Mouse (Mus musculus) right cerebral cortex, postnatal 4 days (tissue): Measurements from ENCODE around the gene Sh2b1.
"Not testable (repeated sequence)": the region's sequence is repeated elsewhere in the genome, so short reads cannot be mapped to it uniquely, and the experiment has no call there.

Source experiments
- DNase-seq: peaks from one replicate; pipeline ENCODE4 v3.0.0-alpha.2; 2022

The Sh2b1 gene

DNA sequence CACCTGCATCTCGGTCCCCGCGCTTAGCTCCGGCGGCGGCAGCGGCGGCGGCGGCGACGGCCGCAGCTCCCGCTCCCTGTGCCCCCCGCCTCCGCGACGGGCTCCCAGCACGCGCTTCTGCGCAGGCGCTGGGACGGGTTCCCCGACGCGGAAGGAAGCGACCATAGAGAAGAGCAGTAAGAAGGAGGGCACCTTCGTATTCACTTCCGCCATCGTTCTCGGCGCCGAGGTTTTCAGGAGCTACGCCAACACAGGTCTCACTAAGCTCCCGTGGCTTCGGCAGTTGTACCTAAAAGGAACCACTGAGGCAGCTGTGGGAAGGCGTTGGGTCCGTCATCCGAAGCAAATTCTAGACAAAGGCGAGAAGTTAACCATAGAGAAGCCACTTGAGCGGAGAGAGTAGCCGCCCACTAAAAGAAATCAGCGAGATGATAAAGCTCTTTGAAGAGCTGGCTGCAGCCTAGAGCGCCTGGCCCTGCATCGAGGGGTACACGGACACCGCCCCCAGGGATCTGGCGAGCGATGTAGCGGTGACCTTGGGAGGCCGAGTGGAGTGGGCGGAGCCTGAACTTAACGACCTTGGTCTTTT is at the start of gene Sh2b1:
Gene Sh2b1, minus strand, starts transcription at position 432 of the 589 bp plus-strand sequence.
- DNase-seq, result peak; percentile 86

DNA sequence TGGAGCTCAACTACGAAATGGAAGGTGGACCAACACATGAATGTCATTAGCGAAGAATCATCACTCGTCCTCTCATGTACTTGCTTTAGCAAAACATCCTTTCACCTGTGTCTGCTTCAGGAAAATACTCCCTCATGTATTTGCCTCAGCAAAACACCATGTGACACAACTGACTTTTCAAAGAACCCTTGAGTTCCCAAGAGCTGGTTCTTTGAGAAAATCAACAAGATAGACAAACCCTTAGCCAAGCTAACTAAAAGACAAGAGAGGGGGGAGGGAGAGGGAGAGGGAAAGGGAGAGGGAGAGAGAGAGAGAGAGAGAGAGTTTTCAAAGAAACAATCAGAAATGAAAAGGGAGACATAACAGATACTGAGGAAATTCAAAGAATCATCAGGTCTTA is 48.1 kb upstream of the Sh2b1 start:
- no peak for DNase-seq

DNA sequence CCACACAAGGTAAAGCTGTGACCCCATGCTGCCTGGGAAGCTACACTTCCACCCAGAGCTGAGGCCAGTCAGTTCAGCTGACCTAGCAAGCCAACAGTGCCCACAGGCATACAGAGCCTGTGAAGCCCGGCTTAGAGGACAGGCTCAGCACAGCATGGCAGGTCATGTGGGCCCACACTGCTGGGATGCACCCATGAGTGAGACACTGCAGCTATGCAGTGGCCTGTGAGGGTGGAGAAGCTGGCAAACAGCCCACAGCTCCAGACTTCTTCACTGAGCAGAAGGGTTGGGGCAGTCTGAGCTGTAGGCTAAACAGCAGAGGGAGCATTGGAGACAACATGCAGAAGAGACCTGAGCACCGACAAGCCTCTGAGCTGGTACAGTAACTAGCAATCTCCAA is 44.3 kb upstream of the Sh2b1 start:
- peak; percentile 18 for DNase-seq

DNA sequence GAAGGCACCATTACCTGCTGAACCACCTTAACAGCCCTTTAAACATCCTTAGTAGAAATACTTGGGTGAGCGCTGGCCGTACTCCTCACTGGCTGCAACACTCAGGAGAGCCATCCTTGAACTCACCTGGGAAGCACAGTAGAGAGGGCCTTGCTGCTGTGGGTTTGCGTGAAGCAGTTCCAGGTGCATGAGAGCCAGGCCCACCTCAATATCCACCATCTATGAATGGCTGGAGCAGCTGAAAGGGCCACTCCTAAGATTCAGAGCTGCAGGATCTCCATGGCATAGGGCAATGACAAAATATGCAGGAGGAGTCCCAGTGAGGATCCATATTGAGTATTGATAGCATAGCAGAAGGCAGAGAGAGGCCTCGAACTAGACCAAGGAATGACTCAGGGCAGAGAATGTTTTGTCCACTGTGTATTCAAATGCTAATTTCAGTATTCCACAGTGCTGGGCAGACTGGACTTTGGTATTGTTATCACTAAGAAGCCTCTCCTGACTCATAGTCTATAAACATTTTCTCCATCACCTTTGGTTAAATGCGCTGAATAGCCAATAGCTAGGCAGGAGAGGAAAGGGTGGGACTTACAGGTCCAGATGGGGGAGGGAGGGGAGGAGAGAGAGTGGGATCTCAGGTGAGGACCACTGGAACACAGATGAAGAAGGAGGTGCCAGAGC is 43.2 kb upstream of the Sh2b1 start:
- DNase-seq, result no peak

DNA sequence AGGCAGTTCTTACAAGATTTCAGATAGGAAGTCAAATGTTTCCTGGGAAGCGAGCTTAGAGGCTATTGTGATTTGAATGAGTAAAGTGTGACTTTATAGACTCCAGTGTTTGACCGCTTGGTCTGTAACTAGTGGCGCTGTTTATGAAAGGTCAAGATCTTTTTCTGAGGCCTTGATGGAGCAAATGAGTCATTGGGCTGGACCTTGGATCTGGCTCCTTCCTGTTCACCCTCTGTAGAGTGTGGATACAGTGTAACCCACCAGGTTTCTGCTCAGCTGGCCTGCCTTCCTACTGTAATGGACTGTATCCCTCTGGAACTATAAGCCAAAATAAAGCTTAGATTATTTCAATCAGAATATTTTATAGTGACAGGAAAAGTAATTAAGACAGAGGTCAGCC is 36.1 kb upstream of the Sh2b1 start:
- no peak for DNase-seq

DNA sequence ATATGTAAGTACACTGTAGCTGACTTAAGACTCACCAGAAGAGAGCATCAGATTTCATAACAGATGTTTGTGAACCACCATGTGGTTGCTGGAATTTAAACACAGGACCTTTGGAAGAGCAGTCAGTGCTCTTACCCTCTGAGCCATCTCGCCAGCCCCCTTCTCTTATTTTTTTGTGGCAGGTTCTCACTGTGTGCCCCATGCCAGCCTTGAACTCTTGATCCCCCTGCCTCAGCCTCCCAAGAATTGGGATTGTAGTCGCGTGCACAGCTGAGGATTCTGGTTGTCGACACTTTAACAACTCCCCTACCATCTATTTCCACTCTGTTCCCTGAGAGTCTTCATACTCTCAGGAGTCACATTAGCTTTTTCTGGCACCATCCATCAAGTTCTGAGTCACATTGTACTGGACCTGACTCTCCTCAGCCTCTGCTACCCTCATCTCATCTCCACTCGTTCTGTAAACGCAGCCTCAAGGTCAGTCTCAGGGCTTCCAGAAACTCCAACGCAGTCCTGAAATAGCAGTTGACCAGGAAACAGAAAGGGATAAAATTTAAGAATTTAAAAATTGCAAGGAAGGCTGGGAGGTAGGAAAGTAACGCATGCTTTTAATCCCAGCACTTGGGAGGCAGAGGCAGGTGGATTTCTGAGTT is 32.0 kb upstream of the Sh2b1 start:
- DNase-seq, result no peak

DNA sequence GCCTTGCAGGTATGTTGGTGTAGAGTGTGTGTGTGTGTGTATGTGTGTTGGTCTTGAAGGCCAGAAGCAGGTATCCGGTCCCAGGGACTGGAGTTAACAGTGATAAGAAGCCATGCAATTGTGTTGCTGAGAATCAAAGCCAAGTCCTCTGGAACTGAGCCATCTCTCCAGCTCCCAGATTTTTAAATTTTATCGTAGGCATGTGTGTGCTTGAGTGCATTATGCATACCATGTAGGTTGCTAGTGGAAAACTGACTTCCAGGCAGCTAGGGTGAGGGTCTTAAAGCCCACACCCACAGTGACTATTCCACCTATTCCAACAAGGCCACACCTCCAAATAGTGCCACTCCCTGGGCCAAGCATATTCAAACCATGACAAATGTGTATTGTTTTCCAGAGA is 29.7 kb upstream of the Sh2b1 start:
- DNase-seq, result no peak

DNA sequence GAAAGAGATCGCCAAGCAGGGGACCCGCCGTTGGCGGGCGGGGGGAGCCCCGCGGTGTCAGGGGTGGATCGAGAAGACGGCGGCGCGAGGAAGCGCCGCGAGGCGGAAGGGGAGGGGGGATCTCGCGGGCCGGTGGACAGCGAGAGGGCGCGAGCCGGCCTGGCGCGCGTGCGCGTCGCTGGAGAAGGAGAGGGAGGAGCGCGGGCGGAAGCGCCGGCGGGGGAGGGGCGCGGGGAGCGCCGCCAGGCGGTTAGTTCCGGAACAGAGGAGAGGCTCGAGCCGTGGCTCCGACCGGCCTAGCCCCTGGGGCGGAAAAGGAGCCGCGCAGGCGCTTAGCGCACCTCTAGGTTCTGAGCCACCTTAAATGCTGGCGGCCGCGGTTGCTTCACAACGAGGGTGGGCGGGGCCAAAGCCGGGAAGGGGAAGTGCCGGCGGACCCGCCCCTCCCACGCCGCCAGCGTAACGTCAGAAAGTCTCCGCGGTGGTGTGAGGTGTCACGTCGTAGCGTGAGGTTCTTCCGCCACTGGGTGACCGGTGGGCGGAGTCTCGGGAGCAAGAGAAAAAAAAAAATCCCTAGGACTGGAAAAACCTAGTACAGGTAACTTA is 28.2 kb upstream of the Sh2b1 start, which contains the start of gene Atxn2l:
Gene Atxn2l, minus strand, starts transcription at position 165 of the 606 bp plus-strand sequence.
- DNase-seq, result peak; percentile 99

DNA sequence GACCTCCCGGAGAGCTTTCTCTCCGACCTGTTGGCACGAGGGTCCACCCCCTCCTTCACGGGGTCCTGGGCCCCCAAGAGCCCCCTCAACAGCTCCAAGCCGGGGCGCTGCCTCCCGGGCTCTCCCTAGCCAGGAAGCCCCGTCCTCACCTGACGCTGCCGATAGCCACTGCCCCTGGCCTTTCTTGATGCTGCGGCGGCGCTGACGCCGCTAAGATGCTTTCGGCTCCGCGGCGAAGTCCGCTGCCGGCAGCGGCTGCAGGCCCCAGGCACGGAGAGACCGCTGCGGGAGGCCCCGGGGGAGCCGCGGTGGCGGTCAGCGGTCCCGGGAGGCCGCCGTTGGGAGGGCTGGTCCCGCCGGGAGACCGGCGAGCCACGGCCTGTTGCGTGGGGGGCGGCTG is 27.5 kb upstream of the Sh2b1 start:
- no peak for DNase-seq

DNA sequence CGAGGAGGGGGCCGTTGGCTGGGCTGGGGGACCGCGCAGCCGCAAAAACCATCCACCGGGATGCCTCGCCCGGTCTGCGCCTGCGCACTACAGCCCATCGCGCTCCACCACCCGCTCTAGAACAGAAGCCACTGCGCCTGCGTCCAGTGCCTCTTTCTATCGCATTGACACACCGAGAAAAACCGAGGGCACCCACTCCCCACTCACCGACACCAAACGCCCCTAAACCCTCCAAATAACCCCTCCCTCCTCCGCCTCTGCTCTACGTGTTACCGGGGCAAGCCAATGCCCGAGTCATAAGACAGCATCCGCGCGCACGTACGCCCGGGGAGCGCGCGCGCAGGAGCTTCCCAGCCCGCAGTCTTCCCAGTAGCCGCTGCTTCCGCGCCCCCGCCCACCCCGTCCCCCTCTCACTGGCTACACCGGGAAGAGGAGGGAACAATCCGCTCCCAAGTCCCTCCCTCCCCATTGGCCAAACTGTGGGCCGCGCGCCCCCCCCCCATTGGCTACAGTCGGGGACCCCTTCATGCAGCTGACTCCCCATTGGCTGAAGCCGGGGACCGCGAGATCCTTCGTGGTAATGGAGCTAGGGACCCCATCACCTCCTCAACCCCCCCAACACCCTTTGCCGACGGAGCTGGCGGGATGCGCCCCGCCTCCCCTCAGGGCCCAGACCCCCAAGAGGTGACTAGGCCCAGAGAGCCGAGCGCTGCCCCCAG is 27.0 kb upstream of the Sh2b1 start:
- DNase-seq, result peak; percentile 96

DNA sequence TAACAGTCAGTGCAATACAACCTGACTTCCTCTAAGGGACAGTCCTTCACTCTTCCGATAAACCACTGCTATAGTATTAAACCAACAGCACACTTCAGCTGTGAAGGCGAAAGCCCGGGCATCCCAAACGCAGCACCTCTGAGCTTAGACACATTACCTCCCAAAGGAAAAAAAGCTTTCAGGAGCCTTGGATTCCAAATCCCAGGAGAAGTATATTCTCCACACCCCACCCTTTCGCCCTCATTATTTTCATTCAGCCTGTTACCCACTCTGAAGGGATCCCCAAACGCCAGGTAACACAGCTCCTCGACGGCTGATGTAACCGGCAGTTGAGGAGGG is 26.4 kb upstream of the Sh2b1 start:
- no peak for DNase-seq

DNA sequence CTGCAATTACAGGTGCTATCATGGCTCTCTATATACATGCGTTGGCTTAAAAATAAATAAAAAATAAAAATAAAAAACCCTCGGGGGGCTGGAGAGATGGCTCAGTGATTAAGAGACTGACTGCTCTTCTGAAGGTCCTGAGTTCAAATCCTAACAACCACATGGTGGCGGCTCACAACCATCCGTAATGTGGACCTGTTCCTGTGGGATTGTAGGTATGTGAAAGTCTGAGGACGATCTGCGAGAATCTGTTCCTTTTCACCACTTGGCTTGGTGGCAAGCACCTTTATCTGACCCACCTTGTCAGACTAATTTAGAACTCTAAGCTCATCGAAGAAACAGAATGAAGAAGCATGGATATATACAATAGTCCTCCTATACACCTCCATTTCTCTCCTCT is 24.2 kb upstream of the Sh2b1 start:
- no peak for DNase-seq

DNA sequence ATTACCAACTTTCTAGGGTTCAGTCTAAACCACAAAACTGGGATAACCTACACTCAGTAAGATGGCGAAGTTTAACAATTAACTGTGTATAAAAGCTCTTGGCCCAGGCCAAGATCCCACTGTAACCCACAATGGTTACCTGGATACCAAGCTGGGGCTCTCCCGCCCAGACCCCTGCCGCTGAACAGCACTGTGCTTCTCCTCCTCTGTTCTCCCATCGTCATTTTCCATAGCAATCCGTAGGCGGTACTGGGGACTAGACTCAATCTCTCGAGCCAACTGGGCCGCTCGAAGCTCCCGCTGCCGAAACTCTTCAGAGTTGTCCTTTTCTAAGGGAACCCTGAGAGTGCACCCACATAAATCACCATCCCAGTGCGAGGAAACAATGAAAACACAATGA is 22.7 kb upstream of the Sh2b1 start:
- DNase-seq, result no peak

DNA sequence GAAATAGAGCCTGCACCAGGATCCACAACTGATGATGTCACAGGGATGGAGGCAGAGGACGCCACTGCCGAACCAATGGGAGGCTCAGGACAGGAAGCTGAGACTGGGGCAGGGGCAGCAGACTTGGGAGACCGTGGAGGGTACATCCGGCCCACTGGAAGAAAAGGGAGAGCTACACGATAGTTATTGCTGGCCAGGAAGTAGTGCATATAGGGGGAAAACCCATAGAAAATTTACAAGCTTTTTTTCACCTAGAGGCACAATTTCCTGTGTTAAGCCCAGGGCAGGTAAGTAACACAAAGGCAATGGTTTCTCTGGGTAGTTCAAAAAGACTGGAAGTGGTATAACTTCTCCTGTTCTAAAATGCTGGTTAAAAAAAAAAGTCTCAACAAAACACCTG is 21.3 kb upstream of the Sh2b1 start:
- DNase-seq, result no peak

DNA sequence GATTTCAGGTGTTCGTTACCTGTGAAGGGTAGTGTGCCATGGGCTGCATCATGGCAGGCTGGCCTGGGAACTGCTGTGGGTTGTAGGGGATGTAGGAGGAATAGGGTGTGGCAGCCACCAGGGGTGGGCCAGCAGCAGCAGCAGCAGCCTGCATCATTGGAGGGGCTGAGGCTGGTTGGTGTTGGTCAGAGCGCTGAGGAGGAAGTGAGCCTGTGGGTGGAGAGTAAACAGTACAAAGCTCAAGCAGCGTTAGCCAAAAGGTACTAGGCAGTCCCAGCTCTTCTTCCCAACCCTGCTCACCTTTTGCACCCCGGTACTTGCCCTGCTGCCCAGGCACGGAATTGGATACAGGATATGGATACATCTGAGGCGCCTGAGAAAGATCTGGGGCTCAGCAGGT is 18.9 kb upstream of the Sh2b1 start:
- DNase-seq, result no peak

DNA sequence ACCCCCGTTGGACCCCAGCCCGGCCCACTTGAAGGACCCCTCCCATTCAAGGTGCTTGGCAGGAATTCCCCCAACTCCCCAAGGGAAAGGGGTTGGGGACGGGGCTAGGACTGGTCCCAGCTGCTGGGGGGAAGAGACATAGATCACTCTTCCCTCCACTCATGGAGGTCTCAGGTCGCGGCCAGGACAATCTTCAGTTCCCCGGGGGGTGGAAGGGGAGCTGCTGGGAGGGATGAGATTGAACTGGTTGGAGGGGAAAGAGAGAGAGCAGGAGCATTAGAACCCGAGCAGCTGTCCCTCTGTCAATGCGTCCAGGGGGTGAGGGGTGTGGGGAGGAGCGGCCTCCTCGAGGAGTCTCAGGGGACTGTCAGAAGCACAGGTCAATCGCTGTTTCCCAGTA is 16.7 kb upstream of the Sh2b1 start:
- DNase-seq, result no peak

DNA sequence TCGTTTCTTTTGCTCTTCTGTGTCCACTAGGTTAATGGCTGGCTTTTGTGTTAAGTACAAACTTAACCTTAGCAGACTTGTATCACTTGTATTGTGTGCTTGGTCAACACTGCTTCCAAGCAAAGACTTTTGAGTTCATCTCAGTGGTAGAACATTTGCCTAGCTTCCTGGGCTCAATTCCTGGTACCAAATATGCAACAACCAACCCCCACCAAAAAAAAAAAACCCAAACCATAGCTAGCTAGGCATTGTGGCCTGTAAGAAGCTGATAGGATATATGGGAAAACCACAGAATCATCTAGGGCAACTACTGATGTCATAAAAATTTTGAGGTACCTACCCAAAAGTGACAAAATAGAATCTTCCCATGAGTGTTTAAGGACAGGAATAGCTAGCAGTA is 15.8 kb upstream of the Sh2b1 start:
- DNase-seq, result no peak

DNA sequence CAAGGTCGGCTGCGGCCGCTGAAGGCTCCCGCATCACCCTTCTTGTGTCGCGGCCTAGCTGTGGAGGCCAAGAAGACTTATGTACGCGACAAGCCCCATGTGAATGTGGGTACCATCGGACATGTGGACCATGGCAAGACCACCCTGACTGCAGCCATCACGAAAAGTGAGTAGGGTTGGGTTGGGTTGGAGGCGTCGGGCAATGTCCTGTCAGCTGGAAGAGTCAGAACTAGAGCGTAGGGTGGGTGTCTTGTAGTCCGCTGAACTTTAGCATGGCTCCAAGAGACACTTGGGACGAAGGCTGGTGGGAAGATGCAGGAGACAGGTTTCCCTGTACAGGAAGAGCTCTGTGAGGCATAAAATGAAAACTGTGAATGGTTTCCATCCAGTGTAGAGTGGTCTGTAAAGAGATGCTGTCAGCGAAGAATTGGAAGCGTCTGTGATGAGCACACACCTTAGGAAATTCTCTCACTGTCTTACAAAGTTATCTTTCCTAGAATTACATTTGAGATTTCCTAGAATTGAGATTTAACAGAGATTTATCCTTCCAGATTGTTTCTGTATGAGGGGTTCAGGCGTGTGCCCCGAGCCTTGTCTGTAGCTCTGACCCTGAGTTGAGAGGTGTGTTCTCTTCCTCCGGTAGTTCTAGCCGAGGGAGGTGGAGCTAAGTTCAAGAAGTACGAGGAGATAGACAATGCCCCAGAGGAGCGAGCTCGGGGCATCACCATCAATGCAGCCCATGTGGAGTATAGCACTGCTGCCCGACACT is 12.6 kb upstream of the Sh2b1 start:
- not testable (repeated sequence) for DNase-seq

DNA sequence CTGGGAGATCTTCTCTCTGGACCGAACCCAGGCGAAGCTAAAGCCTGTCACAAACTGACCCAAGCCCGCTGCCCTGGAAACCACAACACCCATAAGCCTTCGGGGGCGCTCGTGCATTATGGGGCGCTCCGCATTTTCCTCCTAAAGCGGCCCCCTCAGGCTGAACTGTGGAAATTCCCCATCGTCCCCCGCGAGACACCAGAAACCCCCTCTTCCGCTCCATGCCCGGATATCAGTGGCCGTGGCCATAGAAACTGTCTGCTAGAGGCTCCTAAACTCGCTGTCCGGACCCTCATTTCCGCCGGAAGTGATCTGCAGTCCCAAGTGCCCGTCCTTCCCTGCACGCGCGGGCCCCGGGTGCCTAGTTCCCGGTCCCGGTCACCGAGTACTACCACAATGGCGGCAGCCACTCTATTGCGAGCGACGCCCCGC is 11.8 kb upstream of the Sh2b1 start, which contains the start of gene Tufm:
Gene Tufm, plus strand, starts transcription at position 310 of the 432 bp plus-strand sequence.
- peak; percentile 91 for DNase-seq

DNA sequence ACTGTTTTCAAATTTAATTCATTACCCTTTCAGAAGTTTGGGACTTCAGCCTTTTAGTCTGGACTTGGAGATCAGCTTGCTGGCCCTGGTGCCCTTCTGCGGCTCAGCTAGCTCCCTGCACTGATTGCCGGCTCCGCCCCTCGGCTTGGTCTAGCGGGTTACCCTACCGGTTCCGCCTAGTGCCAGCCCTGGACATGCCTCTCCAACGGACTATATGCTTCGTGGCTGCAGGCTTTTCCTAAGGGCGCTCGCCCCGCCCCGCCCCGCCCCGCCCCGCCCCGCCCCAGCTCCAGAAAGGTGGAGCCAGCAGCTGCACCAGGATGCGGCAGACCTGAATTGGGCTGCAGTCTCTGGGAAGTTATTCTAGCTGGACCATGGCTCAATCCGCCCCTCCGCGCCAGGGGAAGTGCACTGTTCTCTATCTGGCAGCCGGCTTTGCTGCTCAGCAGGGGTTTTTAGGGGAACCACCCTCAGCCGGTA is 7.2 kb upstream of the Sh2b1 start:
- peak; percentile 36 for DNase-seq

DNA sequence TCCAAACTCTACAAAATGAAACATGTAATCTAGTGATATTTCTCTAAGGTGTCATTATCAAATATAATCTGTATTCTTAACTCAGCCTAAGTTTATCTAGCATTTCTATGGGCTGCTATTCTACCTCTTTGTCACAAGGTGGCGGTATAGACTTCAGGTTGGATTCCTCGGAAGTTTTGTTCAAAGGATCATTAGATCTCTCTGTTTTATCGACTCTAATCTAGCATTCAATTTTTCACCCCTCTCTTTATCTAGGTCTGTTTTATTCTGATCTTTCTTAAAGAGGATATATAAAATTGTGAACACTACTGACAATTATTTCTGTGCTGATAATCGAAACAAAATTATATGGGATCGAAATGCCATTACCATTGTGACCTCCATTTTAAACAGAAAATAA is 6.5 kb upstream of the Sh2b1 start:
- DNase-seq, result no peak

DNA sequence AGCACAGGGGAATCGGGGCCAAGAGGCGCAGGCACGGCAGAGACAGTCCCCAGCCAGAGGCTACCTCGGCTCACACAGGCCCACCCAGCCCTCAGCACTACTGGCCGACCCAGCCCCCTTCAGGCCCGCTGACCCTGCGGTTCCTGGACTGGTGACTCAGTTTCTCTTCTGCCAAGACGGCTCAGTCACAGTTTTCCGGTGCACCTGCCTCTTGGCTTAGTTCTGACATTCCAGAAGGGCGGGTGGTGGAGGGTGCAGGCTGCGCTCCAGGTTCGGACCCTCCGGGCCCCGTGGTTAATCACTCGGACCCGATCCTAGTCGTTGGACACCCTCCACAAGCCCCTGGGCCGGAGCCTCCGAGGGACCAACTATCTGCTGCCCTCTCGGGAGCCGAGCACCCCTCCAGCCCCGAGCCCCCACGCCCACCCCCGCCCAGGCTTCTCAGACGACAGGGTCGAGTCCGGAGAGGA is 703 bp downstream of the Sh2b1 start:
- DNase-seq, result no peak
